Mouse (Mus musculus) kidney, embryonic 14.5 days (tissue): ENCODE measurements at regions not wholly inside any gene's neighbourhood (a gene's known extent, or its start where the extent isn't known, plus 50 kb on each side); places are given as distances from the start of the nearest gene placed in this dataset.

Source experiments
- ATAC-seq: fragments of 200-750 bp; cut with Nextera tagmentation; 2 replicates; pipeline ENCODE4 v1.8.0; 2017; ENCODE audit warnings: moderate number of reproducible peaks, mild to moderate bottlenecking, moderate TSS enrichment, moderate library complexity; ENCODE audit not compliant: low FRiP score, low TSS enrichment
- H3K27ac ChIP-seq: fragments of 300-500 bp; sonication (generic); 2 replicates; pipeline ENCODE4 v1.5.1; 2014; ENCODE audit warnings: low read depth, mild to moderate bottlenecking, low read length, moderate library complexity, mixed read lengths
- H3K27me3 ChIP-seq: fragments of 300-500 bp; sonication (generic); 2 replicates; pipeline ENCODE4 v1.6.1; 2014; ENCODE audit warnings: mild to moderate bottlenecking, low read length; ENCODE audit not compliant: control insufficient read depth, insufficient read depth
- H3K36me3 ChIP-seq: fragments of 300-500 bp; sonication (generic); 2 replicates; pipeline ENCODE4 v1.6.1; 2014; ENCODE audit warnings: low read length, mixed read lengths; ENCODE audit not compliant: control insufficient read depth, insufficient read depth
- H3K4me1 ChIP-seq: fragments of 300-500 bp; sonication (generic); 2 replicates; pipeline ENCODE4 v1.6.1; 2014; ENCODE audit warnings: low read length, mixed read lengths; ENCODE audit not compliant: control insufficient read depth, insufficient read depth
- H3K4me2 ChIP-seq: fragments of 300-500 bp; sonication (generic); replicated peaks from 2 replicates; pipeline ENCODE4 v1.6.1; 2014; ENCODE audit warnings: low read depth, mild to moderate bottlenecking, low read length
- H3K4me3 ChIP-seq: fragments of 300-500 bp; sonication (generic); 2 replicates; pipeline ENCODE4 v1.5.1; 2014; ENCODE audit warnings: mild to moderate bottlenecking, low read length
- H3K9ac ChIP-seq: fragments of 300-500 bp; sonication (generic); 2 replicates; pipeline ENCODE4 v1.6.1; 2014; ENCODE audit warnings: low read depth, mild to moderate bottlenecking, low read length, moderate library complexity
- H3K9me3 ChIP-seq: fragments of 300-500 bp; sonication (generic); 2 replicates; pipeline ENCODE4 v1.6.1; 2016; ENCODE audit warnings: low read length; ENCODE audit not compliant: control insufficient read depth
- WGBS: fragments of 180-500 bp; shearing (Covaris S2); extraction: QIAGEN DNeasy Blood & Tissue Kit; methylation state at CpG from one replicate; pipeline ENCODE4 v1.1.7; 2014; 5-methylcytosine and 5-hydroxymethylcytosine counted together

DNA sequence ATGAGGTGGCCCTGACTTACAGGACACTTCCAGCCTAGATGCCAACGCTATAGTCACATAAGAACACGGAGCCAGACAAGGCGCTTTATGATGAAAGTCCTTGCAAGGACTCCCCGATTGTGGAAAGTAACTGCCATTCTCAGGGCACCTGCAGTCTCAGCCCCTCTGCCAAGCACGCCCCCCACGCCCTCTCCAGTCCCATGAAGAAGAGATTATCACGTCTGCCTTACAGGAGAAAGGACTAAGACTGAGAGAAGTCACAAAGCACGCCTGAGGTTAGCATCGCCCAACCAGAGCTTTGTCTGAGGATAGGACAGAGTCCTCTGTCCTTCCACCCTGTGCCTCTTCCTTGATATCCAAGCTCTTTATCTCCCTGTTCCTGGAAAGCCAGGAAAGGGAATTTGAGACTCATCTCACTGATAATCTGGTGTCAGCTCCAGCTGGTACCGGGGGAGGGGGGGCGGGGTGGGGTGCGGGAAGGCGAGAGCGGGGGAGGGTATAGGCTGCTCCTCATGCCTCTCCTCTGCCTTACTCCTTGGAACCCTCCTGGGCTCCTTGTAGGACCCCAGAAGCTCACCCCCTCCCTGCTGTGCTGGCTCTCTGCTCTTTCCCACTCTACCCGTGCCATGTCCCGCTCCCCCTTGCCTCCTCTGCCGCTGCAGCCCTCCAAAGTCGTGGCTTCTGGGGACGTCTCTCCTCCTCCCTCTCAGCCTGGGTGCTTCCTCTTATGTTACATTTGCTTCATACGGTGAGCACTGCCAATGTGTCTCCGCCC is 224.7 kb upstream of the Nfe2l3 start:
- H3K9ac ChIP-seq, result no peak overlapping the region
- H3K27ac ChIP-seq, result no peak overlapping the region
- no peaks in the 10 kb centered on the region for H3K9me3 ChIP-seq
- H3K27me3 ChIP-seq, result peaks cover 6% of the 10 kb centered on the region; the same call in 1 of the 2 replicates
- H3K4me2 ChIP-seq, result peak overlapping the region; percentile 31
- no peaks in the 10 kb centered on the region for H3K36me3 ChIP-seq
- 4% methylated on average over 21 of the region's 21 CpGs for WGBS
- H3K4me3 ChIP-seq, result peak overlapping the region; percentile 1; the same call in 1 of the 2 replicates
- ATAC-seq, result peak; percentile 44; the same call in 1 of the 2 replicates
- H3K4me1 ChIP-seq, result peaks cover 10% of the 10 kb centered on the region; the same call in 1 of the 2 replicates

DNA sequence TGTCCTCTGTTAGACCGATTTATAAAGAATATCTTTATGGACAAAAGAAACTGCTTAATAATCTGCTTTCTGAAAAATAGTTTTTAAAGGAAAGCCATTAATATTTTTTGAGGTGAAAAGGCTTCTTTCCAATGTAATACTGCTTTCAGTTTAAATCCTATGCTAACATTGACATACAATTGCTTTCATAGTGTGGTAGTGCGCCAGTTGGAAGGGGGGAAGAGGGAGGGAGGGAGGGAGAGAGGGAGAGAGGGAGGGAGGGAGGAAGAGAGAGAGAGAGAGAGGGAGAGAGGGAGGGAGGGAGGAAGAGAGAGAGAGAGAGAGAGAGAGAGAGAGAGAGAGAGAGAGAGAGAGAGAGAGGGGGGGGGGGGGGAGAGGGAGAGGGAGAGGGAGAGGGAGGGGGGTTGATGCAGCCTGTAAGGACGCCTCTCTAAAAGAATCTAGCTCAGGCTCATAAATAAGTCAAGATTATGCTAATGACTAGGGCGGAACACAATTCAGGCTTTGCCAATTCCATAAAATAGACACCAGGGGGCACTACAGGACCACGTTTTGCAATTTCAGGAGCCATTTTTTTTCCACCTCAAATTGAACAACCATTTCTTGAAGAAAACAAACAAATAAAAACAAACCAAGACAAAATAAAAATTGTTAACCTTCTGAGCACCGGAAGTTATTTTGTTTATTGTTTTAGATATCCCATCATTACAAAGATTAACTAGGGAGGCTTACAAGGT is 223.6 kb upstream of the Nfe2l3 start:
- no peaks in the 10 kb centered on the region for H3K9me3 ChIP-seq
- no peak overlapping the region for H3K9ac ChIP-seq
- no peak overlapping the region for H3K27ac ChIP-seq
- H3K4me3 ChIP-seq, result no peak overlapping the region
- peaks cover 6% of the 10 kb centered on the region; the same call in 1 of the 2 replicates for H3K27me3 ChIP-seq
- H3K4me2 ChIP-seq, result no peak overlapping the region
- peaks cover 10% of the 10 kb centered on the region; the same call in 1 of the 2 replicates for H3K4me1 ChIP-seq
- peak; percentile 51; the same call in 1 of the 2 replicates for ATAC-seq
- H3K36me3 ChIP-seq, result no peaks in the 10 kb centered on the region
- 3% methylated on average over 6 of the region's 6 CpGs for WGBS

DNA sequence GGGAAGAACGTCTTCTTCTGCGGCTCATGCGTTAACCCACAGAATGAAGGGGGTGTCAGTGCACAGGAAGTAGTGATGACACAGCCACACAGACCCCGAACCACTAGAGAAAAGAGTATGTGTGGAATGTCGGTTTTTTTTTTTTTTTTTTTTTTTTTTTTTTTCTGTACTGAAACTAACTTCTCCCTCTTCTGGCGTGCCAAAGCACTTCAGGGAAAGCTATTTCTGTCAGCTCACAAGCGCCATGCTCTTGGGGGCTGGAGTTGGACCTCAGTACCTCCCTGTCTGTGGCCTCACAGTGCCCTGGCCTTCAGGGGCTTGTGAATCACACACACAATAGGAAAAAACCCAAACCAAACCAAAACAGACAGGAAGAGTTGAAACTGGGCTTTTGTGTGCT is 221.1 kb upstream of the Nfe2l3 start:
- no peak for ATAC-seq
- Histone ChIP-seq H3K4me3 (no peak overlapping the region), H3K36me3 (no peaks in the 10 kb centered on the region), H3K27ac (no peak overlapping the region), H3K4me1 (peaks cover 17% of the 10 kb centered on the region), H3K9me3 (no peaks in the 10 kb centered on the region), H3K4me2 (no peak overlapping the region), H3K9ac (no peak overlapping the region), H3K27me3 (peaks cover 4% of the 10 kb centered on the region; the same call in 1 of the 2 replicates)
- WGBS, result 27% methylated on average over 7 of the region's 7 CpGs

DNA sequence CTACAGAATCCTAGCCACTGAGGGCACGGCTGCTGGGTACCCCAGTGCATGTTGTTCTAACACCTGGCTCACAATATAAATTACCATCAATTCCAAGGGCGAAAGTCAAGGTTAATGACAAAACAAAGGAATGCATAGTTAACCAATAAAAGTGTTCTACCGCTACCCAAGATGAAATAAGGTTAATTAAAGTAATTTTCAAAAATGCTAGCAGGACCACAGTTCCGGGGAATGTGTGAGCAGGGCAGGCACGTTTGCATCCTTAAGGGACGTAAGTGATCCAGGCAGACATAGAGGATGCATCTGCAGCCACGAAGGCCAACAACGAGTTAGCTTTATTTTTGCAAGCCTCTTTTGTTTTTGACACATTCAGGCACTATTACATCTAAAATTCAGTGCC is 220.3 kb upstream of the Nfe2l3 start:
- WGBS, result 79% methylated on average over 8 of the region's 8 CpGs
- H3K4me2 ChIP-seq, result no peak overlapping the region

DNA sequence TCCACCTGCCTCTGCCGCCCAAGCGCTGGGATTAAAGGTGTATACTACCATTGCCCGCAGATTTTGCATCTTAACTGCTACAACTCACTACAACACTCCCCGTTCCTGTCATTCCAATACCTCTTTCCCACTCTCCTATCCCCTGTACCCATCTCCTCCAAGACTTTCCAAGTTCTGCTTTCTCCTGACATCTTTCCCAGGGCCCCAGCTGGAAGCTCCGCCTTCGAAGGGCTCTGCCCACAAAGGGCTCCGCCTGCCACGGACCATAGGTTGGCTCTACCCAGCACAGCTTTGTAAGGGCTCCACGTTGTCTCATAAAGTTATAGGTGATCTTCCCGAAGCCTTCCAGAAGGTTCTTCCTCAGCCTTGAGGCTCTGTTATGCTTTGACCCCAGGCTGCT is 217.1 kb upstream of the Nfe2l3 start:
- WGBS, result 62% methylated on average over 10 of the region's 10 CpGs

More for the DNA sequence above, 220.3 kb upstream of the Nfe2l3 start:
- Histone ChIP-seq H3K36me3 (no peaks in the 10 kb centered on the region), H3K4me1 (peaks cover 14% of the 10 kb centered on the region), H3K4me3 (no peak overlapping the region), H3K27ac (no peak overlapping the region), H3K9ac (no peak overlapping the region), H3K27me3 (peaks cover 4% of the 10 kb centered on the region; the same call in 1 of the 2 replicates), H3K9me3 (no peaks in the 10 kb centered on the region)
- ATAC-seq, result no peak

DNA sequence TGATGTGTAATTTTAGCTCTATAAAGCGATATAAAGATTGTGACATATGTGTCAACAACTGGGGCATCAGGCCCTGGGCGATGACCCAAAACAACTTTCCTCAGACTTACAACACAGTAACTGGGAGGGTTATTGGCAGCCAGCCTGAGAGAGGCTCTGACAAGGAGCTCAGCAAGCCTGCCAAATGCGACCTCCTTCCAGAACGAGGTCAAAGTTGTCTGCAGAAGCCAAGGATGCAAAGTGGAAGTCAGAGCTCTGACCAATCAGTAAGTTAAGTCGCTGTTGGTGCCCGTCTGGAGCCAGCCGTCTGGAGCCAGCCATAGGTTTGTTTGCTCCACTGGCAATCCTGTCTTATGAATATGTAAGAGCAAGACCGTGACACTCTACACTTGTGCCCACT is 216.0 kb upstream of the Nfe2l3 start:
- Histone ChIP-seq H3K9ac (no peak overlapping the region), H3K36me3 (no peaks in the 10 kb centered on the region), H3K4me2 (no peak overlapping the region), H3K27ac (no peak overlapping the region), H3K4me3 (no peak overlapping the region), H3K27me3 (no peaks in the 10 kb centered on the region), H3K4me1 (peaks cover 8% of the 10 kb centered on the region), H3K9me3 (no peaks in the 10 kb centered on the region)
- 33% methylated on average over 8 of the region's 8 CpGs for WGBS
- ATAC-seq, result no peak

More for the DNA sequence above, 217.1 kb upstream of the Nfe2l3 start:
- H3K27ac ChIP-seq, result no peak overlapping the region
- H3K27me3 ChIP-seq, result 0 out of 2 replicates have a peak, but pooled peaks cover 1% of the 10 kb centered on the region
- H3K36me3 ChIP-seq, result no peaks in the 10 kb centered on the region
- no peak overlapping the region for H3K4me2 ChIP-seq
- no peaks in the 10 kb centered on the region for H3K9me3 ChIP-seq
- no peak overlapping the region for H3K4me3 ChIP-seq
- H3K4me1 ChIP-seq, result peaks cover 8% of the 10 kb centered on the region
- H3K9ac ChIP-seq, result no peak overlapping the region
- ATAC-seq, result no peak

DNA sequence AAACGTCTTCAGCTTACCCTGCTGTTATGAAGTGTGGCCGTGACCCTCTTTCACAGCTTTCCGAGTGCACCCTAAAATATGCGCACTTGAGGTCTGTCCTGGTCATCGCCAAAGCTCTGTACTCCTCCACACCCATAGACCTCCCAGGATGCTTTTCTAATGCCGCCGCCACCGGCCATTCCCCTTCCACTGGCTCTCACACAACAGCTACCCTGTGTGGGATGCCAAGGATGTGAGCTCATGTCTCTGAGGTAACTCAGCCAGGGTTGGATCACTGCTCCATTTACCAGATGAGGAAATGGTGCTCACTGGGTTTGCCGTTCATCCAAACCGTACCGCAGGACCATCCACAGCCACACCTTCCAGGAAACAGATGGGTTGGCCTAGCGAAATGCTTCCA is 212.8 kb upstream of the Nfe2l3 start:
- Histone ChIP-seq H3K4me1 (peaks cover 8% of the 10 kb centered on the region), H3K27ac (no peak overlapping the region), H3K9ac (no peak overlapping the region), H3K4me3 (no peak overlapping the region), H3K36me3 (no peaks in the 10 kb centered on the region), H3K4me2 (no peak overlapping the region), H3K27me3 (no peaks in the 10 kb centered on the region), H3K9me3 (no peaks in the 10 kb centered on the region)
- ATAC-seq, result no peak
- 91% methylated on average over 12 of the region's 12 CpGs for WGBS

DNA sequence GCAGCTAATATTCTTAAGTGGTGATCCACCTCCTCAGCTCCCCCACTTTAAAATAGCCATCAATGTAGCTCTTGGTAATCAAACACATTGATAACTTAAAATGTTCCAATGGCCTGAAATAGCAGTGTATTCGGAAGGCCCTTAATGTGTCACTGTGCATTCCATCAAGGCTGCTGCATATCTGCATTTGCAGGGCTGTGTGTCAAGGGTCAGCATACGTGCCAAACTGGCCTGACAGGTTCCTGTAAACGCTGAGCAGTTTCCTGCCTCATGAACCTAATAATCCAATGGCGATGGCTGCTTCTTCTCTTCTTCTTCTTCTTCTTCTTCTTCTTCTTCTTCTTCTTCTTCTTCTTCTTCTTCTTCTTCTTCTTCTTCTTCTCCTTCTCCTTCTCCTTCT is 211.7 kb upstream of the Nfe2l3 start:
- Histone ChIP-seq H3K9me3 (no peaks in the 10 kb centered on the region), H3K4me3 (no peak overlapping the region), H3K27me3 (no peaks in the 10 kb centered on the region), H3K4me1 (peaks cover 2% of the 10 kb centered on the region; the same call in 1 of the 2 replicates), H3K9ac (no peak overlapping the region), H3K27ac (no peak overlapping the region), H3K4me2 (no peak overlapping the region), H3K36me3 (no peaks in the 10 kb centered on the region)
- 60% methylated on average over 4 of the region's 4 CpGs for WGBS
- ATAC-seq, result no peak
